Mouse (Mus musculus): Measurements from ENCODE around the gene Tspear. TPM values are rescaled to one million over a fixed set of nuclear protein-coding genes. Genes with fewer than 3 reads are reported as not detected.
"Not testable (repeated sequence)": the region's sequence is repeated elsewhere in the genome, so short reads cannot be mapped to it uniquely, and the experiment has no call there.

Tspear gene
- polyA plus RNA-seq, 1 experiment from 2014 or later = 1.0 TPM

GRCm38 (mm10) chr10:77752312-77752711 lies 65.9 kb downstream of the Tspear start:
- 53% methylated on average over 3 of the region's 3 CpGs for WGBS
- not testable (repeated sequence) for H3K27me3 ChIP-seq (ENCODE audit: control insufficient read depth, insufficient read depth, low read length); H3K4me2 ChIP-seq (ENCODE audit: low read depth); H3K4me1 ChIP-seq (ENCODE audit: control insufficient read depth, insufficient read depth, low read length); DNase-seq (ENCODE audit: low spot score); H3K27ac ChIP-seq (ENCODE audit: low read depth, low read length); H3K36me3 ChIP-seq (ENCODE audit: control insufficient read depth, insufficient read depth, low read length); ATAC-seq (ENCODE audit: insufficient read depth, low FRiP score, low TSS enrichment); H3K9ac ChIP-seq (ENCODE audit: low read length); H3K9me3 ChIP-seq (ENCODE audit: control insufficient read depth, low read length); H3K4me3 ChIP-seq (ENCODE audit: low read depth, low read length)

GRCm38 (mm10) chr10:77753448-77753847 lies 67.1 kb downstream of the Tspear start:
- no peaks in the 10 kb centered on the region for H3K4me1 ChIP-seq (ENCODE audit: control insufficient read depth, insufficient read depth, low read length)
- H3K27ac ChIP-seq (ENCODE audit: low read depth, low read length) = no peak overlapping the region
- H3K4me3 ChIP-seq (ENCODE audit: low read depth, low read length) = no peak overlapping the region
- no peaks in the 10 kb centered on the region for H3K36me3 ChIP-seq (ENCODE audit: control insufficient read depth, insufficient read depth, low read length)
- H3K4me2 ChIP-seq (ENCODE audit: low read depth) = no peak overlapping the region
- DNase-seq (ENCODE audit: low spot score) (no peak), ATAC-seq (ENCODE audit: insufficient read depth, low FRiP score, low TSS enrichment) (no peak)
- no peaks in the 10 kb centered on the region for H3K27me3 ChIP-seq (ENCODE audit: control insufficient read depth, insufficient read depth, low read length)
- H3K9me3 ChIP-seq (ENCODE audit: control insufficient read depth, low read length) = no peaks in the 10 kb centered on the region
- H3K9ac ChIP-seq (ENCODE audit: low read length) = no peak overlapping the region

GRCm38 (mm10) chr10:77759582-77759981 lies 73.2 kb downstream of the Tspear start, which contains the start of gene Gm3233:
Gene Gm3233, minus strand, starts transcription at chr10:77759682.
- H3K27me3 ChIP-seq (ENCODE audit: control insufficient read depth, insufficient read depth, low read length); H3K36me3 ChIP-seq (ENCODE audit: control insufficient read depth, insufficient read depth, low read length); H3K4me1 ChIP-seq (ENCODE audit: control insufficient read depth, insufficient read depth, low read length); H3K4me2 ChIP-seq (ENCODE audit: low read depth); H3K4me3 ChIP-seq (ENCODE audit: low read depth, low read length); DNase-seq (ENCODE audit: low spot score); H3K27ac ChIP-seq (ENCODE audit: low read depth, low read length); H3K9me3 ChIP-seq (ENCODE audit: control insufficient read depth, low read length); H3K9ac ChIP-seq (ENCODE audit: low read length); ATAC-seq (ENCODE audit: insufficient read depth, low FRiP score, low TSS enrichment): not testable (repeated sequence)
- no CpG with 5 or more reads among the region's 1 CpGs for WGBS

- WGBS = 90% methylated on average over 1 of the region's 1 CpGs
- no peak overlapping the region for H3K4me2 ChIP-seq (ENCODE audit: low read depth)
These were observed 83.4 kb downstream of the Tspear start for GRCm38 (mm10) chr10:77769727-77770126.

GRCm38 (mm10) chr10:77771225-77771624 lies 84.9 kb downstream of the Tspear start, which contains the start of gene Gm3238:
Gene Gm3238, minus strand, starts transcription at chr10:77771325.
- H3K9me3 ChIP-seq (ENCODE audit: control insufficient read depth, low read length) = not testable (repeated sequence)

More at GRCm38 (mm10) chr10:77769727-77770126, 83.4 kb downstream of the Tspear start:
- Histone ChIP-seq H3K36me3 (ENCODE audit: control insufficient read depth, insufficient read depth, low read length) (no peaks in the 10 kb centered on the region), H3K9me3 (ENCODE audit: control insufficient read depth, low read length) (no peaks in the 10 kb centered on the region), H3K4me1 (ENCODE audit: control insufficient read depth, insufficient read depth, low read length) (no peaks in the 10 kb centered on the region), H3K27me3 (ENCODE audit: control insufficient read depth, insufficient read depth, low read length) (no peaks in the 10 kb centered on the region), H3K4me3 (ENCODE audit: low read depth, low read length) (no peak overlapping the region), H3K9ac (ENCODE audit: low read length) (no peak overlapping the region), H3K27ac (ENCODE audit: low read depth, low read length) (no peak overlapping the region)
- DNase-seq (ENCODE audit: low spot score) (no peak), ATAC-seq (ENCODE audit: insufficient read depth, low FRiP score, low TSS enrichment) (no peak)

GRCm38 (mm10) chr10:77772142-77772541 lies 85.8 kb downstream of the Tspear start:
- DNase-seq (ENCODE audit: low spot score); H3K4me3 ChIP-seq (ENCODE audit: low read depth, low read length); H3K4me1 ChIP-seq (ENCODE audit: control insufficient read depth, insufficient read depth, low read length); H3K9ac ChIP-seq (ENCODE audit: low read length); H3K27ac ChIP-seq (ENCODE audit: low read depth, low read length); H3K36me3 ChIP-seq (ENCODE audit: control insufficient read depth, insufficient read depth, low read length); H3K27me3 ChIP-seq (ENCODE audit: control insufficient read depth, insufficient read depth, low read length); ATAC-seq (ENCODE audit: insufficient read depth, low FRiP score, low TSS enrichment); H3K4me2 ChIP-seq (ENCODE audit: low read depth); H3K9me3 ChIP-seq (ENCODE audit: control insufficient read depth, low read length): not testable (repeated sequence)
- 100% methylated on average over 1 of the region's 3 CpGs for WGBS

More at GRCm38 (mm10) chr10:77771225-77771624, 84.9 kb downstream of the Tspear start, which contains the start of gene Gm3238:
- H3K27me3 ChIP-seq (ENCODE audit: control insufficient read depth, insufficient read depth, low read length); H3K4me1 ChIP-seq (ENCODE audit: control insufficient read depth, insufficient read depth, low read length); H3K36me3 ChIP-seq (ENCODE audit: control insufficient read depth, insufficient read depth, low read length); H3K27ac ChIP-seq (ENCODE audit: low read depth, low read length); H3K4me2 ChIP-seq (ENCODE audit: low read depth); H3K9ac ChIP-seq (ENCODE audit: low read length); ATAC-seq (ENCODE audit: insufficient read depth, low FRiP score, low TSS enrichment); DNase-seq (ENCODE audit: low spot score); H3K4me3 ChIP-seq (ENCODE audit: low read depth, low read length): not testable (repeated sequence)
- 86% methylated on average over 1 of the region's 1 CpGs for WGBS

- not testable (repeated sequence) for ATAC-seq (ENCODE audit: insufficient read depth, low FRiP score, low TSS enrichment); H3K4me3 ChIP-seq (ENCODE audit: low read depth, low read length); H3K27me3 ChIP-seq (ENCODE audit: control insufficient read depth, insufficient read depth, low read length); H3K27ac ChIP-seq (ENCODE audit: low read depth, low read length); H3K36me3 ChIP-seq (ENCODE audit: control insufficient read depth, insufficient read depth, low read length); H3K4me2 ChIP-seq (ENCODE audit: low read depth); H3K4me1 ChIP-seq (ENCODE audit: control insufficient read depth, insufficient read depth, low read length); DNase-seq (ENCODE audit: low spot score); H3K9ac ChIP-seq (ENCODE audit: low read length); H3K9me3 ChIP-seq (ENCODE audit: control insufficient read depth, low read length)
- 44% methylated on average over 1 of the region's 1 CpGs for WGBS
These were observed 90.5 kb downstream of the Tspear start, which contains the start of gene Gm7138 for GRCm38 (mm10) chr10:77776844-77777243. Gene Gm7138, minus strand, starts transcription at chr10:77776944.

GRCm38 (mm10) chr10:77782442-77782841 lies 96.1 kb downstream of the Tspear start, which contains the start of gene Gm3250:
Gene Gm3250, minus strand, starts transcription at chr10:77782542.
- not testable (repeated sequence) for H3K4me1 ChIP-seq (ENCODE audit: control insufficient read depth, insufficient read depth, low read length); DNase-seq (ENCODE audit: low spot score); H3K36me3 ChIP-seq (ENCODE audit: control insufficient read depth, insufficient read depth, low read length); H3K27me3 ChIP-seq (ENCODE audit: control insufficient read depth, insufficient read depth, low read length); H3K9ac ChIP-seq (ENCODE audit: low read length); H3K4me3 ChIP-seq (ENCODE audit: low read depth, low read length); ATAC-seq (ENCODE audit: insufficient read depth, low FRiP score, low TSS enrichment); H3K27ac ChIP-seq (ENCODE audit: low read depth, low read length); H3K9me3 ChIP-seq (ENCODE audit: control insufficient read depth, low read length); H3K4me2 ChIP-seq (ENCODE audit: low read depth)
- WGBS = 80% methylated on average over 1 of the region's 1 CpGs

- H3K4me2 ChIP-seq (ENCODE audit: low read depth); ATAC-seq (ENCODE audit: insufficient read depth, low FRiP score, low TSS enrichment); H3K4me1 ChIP-seq (ENCODE audit: control insufficient read depth, insufficient read depth, low read length); H3K36me3 ChIP-seq (ENCODE audit: control insufficient read depth, insufficient read depth, low read length); H3K9me3 ChIP-seq (ENCODE audit: control insufficient read depth, low read length); H3K27ac ChIP-seq (ENCODE audit: low read depth, low read length); DNase-seq (ENCODE audit: low spot score); H3K9ac ChIP-seq (ENCODE audit: low read length); H3K27me3 ChIP-seq (ENCODE audit: control insufficient read depth, insufficient read depth, low read length); H3K4me3 ChIP-seq (ENCODE audit: low read depth, low read length): not testable (repeated sequence)
- WGBS = 81% methylated on average over 1 of the region's 3 CpGs
These were observed 97.0 kb downstream of the Tspear start for GRCm38 (mm10) chr10:77783396-77783795.
